Mouse (Mus musculus): ENCODE data around the gene Dab2ip.

The Dab2ip gene

DNA sequence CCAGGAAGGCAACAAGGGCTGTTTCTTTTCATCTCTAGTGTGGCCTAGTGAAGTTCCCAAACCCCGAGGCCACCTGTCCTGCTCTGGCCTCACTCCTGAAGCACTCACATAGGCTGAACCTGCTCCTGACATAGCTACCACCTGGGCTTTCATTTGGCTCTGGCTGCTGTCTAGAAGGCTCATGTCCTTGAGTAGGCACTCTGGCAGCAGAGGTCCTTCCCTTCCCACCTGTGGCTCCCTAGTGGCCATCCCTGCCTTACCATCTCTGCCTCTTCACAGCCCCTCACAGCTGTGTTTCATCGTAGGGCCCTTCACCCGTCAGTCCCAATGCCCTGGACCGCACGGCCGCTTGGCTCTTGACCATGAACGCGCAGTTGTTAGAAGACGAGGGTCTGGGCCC, 162.9 kb downstream of the Dab2ip start:
- DNase-seq, result no peak

DNA sequence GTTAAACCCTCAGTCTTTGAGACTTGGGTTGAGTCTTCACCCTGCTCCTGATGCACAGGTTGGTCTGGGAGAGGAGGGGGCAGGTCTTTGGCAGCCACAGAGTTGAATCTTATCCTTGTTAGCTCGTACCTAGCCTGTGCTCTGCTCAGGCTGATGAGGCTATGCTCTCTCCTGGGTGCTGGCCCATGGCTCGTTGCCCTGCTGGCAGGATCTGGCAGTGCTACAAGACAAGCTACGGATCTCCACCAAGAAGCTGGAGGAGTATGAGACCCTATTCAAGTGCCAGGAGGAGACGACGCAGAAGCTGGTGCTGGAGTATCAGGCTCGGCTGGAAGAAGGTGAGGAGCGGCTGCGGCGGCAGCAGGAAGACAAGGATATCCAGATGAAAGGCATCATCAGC, 164.8 kb downstream of the Dab2ip start:
- DNase-seq, result peak; percentile 64

DNA sequence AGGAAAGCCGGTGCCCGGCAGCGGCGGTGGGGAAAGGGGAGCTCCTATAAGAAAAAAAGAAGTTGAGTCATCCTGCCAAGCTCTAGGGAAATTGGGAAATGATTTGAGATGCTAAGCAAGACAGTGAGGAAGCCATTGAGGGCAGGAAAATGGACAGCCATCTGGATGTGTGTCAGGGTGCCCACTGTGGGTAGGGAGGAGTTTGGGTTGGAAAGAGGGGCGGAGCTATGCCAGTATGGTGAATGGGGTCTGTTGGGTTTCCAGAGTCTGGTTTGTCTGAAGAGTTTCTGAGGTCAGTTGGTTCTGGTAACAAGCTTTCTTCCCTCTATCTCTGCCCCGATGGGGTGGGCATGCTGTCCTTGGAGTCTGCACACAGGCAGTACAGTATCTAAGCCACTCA, 165.2 kb downstream of the Dab2ip start:
- no peak for DNase-seq

DNA sequence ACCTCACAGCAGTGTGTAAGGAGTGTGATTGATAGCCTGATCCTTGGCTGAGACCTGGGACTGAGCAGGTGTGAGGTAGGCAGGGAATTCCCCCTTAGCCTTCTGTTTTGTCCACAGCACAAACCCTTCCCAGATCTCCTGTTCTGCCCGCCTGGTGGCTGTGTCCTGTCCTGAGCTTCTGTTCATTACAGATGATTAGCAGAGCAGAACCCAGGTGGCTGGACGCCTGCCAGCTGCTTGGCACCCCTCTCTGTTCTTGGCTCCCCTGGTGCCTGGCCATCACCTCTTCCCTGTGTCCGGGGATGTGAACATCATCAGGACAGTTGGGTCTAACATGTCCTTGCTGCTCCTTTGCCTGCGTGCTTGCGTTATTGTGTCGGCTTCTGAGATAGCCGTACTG, 165.6 kb downstream of the Dab2ip start:
- peak; percentile 69 for DNase-seq

DNA sequence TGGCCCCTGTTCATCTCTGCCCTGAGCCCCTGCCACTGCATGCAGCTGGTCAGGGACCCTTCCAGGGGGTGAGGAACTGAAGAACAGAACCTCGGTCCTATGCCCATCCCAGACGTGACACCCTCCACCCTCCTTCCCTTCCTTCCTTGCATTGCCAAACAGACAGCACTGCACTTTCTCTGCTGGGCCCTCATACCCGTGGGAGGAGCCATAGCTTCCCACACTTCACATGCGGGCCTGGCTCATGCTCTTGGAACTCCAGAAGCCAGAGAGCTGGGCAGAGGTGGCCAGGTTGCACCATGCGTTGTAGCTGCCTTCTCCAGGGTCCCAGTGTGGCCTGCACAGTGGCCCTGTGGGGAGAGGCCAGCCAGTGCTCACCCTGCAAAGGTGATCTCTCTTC, 170.6 kb downstream of the Dab2ip start:
- no peak for DNase-seq

DNA sequence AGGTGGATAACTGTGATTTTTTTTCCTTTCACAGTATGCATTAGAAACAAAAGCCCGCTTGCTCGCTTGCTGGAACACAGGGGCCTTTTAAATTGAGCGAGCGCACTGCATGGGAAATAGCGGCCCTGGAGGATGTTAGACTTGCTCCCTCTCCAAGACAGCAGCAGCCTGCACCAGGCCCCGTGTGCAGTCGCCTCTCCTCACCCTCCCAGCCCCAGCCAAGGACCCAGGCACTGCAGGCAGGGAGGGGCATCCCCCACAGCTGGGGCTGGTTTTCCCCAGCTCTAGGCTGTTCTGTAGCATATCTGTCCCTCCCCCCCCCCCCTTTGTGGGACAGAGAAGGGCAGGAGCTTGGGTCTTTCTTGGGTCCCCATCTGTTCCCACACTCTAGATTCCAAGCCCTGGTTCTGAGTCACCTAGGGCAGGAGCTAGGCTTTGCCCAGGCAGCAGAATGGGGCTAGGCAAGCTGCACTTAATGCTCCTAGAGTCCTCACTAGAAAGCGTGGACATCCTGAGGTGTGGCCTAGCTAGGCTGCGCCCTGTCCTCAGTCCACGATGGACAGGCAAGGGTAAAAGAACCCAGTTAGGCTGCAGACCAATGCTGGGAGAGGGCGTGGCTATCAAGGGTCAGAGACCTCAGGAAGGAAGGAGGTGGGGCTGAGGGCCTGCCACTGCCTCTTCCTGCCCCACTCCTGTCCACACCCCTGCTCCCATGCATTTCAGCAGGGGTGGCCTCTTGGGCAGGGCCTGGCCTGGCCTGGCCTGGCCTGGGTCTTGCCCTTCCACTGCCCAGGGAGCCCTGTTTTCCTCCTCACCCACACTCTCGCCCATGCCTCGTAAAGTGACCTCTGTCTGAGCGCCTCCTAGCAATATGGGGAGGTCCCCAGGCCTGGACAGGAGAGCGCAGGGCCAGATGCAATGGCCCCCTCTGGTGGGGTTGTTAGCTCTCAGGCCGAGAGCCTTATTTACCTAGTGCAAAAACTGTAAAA, 171.3 kb downstream of the Dab2ip start:
- DNase-seq, result no peak

DNA sequence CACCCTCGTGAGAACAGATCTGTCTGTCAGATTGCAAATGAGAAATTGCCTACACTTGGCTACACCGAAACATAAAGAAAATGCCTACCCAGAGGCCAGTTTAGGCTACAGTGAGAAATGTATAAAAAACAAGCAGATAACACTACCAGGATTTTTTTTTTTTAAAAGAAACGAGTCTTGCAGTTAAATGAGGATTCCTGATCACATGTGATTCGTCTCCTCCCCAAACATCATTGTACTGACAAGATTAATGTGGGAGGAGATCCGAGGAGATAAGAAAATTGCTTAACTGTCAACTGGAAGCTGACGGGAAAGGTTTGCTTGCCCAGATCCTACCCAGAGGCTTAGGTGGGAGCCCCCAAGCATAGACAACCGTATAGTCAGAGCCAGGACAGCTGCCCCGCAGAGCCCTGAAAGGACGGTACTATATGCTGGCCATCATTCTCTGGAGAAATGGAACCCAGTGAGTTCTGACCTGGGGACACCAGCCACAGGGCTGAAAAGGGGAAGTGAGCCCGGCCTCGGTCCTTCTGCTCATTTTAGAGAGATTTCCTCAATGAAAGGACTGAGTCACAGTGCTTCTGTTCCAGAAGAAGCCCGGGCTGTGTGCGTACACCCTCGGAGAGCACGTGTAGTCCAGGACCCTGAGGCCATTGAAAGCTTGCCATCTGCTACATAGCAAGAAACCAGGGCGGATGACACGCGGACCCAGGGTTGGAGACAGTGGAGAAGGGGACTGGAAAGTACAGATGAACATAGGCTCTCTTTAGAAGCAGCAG, 173.8 kb downstream of the Dab2ip start:
- DNase-seq, result no peak

DNA sequence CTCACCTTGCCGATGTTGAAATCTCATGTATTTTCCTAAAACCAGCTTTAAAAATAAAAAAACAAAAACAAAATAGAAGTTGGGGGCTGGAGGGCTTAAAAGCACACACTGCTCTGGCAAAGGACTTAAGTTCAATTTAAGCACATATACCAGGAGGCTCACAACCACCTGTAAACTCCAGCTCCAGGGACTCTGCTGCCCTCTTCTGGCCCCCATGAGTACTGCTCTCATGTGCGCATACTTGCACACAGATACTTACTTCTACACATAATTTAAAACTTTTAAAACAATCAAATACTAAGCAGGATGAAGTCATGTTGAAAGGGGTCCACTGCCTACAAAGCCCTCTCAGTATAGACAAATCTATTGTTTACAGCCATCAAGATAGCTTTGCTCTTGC, 176.9 kb downstream of the Dab2ip start:
- DNase-seq, result no peak

DNA sequence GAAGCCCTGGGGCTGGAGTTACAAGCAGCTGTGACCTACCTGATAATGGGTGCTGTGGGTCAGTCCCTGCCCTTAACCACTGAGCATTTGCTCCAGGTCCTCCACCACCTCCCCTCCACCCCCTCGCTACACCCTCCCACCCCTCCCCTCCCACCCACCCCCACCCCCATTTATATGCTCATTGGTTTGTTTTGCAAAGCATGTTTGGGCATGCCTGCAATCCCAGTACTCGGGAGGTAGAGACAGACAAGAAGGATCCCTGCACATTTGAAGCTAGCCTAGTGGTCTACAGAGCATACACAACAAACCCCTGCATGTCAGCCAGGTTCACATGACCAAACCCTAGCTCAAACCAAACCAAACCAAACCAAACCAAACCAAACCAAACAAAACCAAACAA, 178.0 kb downstream of the Dab2ip start:
- no peak for DNase-seq

DNA sequence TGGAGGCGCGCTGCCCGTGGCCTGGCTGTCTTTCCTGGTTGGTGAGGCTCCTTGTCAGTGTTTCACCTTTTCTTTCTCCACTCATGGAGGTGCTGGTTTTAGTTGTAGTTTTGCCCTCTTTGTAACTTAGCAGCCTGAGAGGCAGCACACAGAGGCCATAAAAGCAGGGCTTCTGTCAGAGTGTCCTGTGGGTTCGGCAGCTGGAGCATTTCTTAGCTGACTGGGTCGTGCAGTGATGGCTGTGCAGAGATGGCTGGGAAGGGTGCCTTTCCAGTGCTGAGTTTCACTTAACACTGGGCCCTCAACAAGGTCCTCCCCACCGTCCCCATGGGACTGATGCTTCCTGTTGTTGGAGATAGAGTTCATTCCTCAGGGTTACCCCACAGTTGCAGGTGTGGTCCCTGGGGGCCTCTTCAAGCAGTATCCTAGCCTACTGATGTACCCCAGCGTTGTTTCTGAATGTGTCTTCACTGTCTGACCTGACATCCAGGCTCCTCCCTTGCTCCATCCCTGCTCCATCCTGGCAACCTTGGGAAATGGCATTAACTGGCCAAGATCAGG, 179.5 kb downstream of the Dab2ip start:
- DNase-seq, result no peak

DNA sequence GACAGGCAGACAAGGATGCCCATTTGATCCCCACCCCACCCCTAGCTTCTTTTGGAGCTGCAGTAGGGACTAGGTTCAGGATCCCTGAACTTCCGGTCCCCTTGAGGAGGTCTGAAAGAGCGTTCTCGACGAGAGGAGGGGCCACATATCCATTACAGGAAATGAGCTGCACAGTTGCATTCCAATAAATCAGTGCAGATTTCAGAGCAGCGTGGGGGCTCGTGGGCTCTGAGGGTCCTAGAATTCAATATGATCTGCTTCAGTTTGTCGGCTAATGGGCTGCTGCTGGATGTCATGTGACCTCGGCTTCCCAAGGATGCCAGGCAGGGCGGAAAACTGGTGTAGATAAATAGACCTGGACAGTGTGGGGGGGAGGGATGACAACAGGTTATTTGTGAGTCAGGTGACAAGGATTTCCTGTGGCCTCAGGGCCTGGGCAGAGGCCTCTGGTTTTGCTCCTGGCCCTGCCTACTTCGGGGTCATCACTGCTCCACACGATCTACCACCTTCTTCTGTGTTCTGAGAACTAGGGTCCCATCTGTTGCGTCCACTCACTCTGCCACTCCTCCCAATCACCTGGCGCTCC, 181.7 kb downstream of the Dab2ip start:
- DNase-seq, result no peak

DNA sequence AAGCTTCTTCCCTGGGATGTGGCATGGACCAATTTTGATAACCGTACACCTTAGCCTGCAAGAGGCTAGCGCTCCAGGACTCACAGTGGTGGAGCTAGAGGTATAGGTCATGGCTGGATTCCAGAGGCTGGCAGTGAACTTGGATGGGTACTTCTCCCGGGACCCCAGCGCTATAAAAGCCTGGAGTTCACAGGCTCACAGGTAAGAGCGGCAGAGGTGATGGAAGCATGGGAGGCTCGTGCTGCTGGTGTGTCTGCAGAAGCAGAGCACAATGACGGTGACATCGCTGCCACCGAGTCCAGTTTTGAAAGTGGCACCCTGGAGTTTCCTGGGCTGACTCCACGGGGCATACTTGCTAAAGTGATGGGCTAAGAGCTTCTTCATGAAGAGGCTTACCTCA, 187.8 kb downstream of the Dab2ip start:
- DNase-seq, result no peak

DNA sequence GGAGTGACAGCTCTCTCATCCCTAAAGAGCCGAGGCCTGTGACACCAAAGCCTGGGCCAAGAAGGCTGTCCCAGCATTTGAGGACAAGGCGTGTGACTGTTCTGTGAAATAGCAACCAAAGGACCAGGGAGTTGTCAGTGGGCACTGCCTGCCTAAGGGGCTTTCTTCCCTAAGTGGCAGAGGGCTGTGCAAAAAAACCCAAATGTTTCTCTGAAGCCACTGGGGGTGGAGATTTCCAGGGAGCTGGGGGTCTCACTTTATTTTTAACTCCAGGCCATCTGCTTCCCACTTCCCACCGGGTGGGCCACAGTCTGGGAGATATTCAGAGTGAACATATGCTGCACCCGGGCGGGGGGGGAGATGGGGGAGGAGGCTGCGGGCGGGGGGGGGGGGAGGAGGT, 188.6 kb downstream of the Dab2ip start:
- peak; percentile 74 for DNase-seq

DNA sequence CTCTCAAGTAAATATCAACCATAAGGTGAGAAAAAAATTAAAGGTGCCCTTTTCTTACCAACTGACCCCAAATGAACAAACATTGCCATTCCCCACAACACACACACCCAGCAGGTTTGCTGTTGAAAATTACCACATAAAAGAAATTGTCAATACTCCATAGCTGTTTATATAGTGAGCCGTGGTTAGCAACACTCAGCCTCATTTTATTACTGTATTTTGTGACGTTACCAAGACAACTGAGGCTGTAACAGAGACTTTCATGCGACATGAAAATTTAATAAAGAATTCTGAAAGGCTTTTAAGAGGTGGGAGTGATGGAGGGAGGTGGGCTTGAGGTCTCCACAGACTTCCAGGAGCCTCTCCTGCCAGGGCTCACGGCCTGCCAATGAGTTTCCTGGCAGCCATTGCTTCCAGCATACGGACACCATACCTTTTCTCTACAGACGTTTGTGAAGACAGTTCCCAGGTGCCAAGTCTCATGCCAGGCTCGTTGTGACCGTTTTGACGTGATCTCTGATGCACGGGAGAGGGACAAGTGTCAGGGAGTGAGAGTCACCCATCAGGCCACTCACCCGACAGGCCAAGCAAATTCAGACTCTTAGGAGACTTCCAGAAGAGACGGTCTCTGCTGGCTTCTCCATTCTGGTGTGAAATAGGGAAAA, 189.4 kb downstream of the Dab2ip start:
- peak; percentile 55 for DNase-seq

DNA sequence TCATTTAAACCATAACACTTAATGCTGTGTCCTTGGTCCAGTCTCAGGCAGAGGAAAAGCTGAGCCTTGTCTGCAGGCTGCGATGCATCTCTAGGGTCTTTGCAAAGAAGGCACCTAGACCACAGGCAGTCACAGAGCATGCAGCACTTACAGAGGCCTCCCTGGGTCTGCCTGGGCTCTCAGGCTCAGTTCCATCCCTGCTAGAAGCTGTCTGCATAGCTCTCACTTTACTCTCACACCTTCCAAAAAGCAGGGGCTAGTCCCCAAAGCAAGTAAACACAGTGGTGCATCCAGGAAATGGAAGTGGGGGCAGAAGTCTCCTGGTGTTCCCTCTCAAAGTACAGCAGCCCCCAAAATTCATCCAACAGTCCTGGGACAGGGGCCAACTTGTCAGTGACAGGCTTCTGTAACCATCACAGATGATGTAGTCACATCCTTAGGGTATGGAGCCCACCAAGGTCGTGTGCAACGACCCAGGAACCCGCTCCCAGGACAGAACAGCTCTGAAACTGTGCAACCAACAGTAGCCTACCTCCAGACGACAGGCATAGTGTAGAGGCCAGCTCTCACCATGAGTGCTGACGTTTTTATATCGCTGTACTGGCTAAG, 192.6 kb downstream of the Dab2ip start:
- DNase-seq, result no peak

DNA sequence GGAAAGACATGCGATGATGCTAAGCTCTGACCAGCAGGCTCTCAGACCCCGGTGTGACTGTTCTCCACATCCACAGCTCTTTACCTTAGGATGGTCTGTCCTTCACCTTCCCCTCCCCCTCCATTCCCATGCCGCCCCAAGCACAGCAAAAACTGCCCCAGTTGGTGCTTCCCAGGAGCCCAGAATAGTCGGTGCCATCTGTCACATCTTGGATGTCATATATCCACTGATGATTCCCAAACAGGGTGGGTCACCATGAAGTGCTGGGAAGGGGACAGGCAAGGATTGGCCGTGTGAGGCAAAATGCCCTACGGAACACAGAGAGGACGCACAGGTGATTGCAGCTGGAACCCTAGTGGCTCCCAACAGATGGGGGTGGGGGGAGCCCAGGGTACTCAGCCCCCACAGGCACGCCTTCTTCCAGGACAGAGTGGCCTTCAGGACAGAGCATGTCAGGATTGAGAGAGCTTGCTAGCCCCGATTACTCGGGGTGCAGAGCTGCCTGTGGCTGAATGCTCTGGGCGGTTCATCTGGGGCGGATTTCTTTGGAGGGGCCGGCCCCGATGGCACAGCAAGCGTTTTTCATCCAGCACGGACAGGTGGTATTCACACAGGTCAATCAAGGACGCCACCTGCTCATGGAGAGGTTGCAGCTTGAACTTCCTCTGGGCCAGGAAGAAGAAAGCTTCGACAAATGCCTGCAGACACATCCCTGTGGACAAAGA, 193.9 kb downstream of the Dab2ip start:
- DNase-seq, result peak; percentile 65

DNA sequence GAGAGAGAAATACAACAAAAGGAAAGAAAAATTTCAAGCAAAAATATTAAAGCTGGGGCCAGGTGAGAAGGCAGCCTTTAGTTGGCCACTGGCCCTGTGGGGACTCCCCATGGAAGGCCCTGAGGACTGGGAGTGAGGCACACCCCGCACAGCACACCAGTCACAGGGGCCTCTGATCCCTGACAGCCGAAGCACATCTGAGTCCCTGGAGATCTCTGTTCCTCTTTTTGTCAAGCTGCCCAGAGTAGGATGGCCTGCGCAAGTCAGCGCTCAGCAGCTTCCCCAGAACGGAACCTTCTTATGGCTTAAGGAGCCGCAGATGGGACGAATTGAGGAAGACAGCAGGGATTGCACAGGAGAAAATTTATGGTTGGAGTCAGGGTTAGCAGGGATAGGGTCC, 198.4 kb downstream of the Dab2ip start:
- DNase-seq, result no peak

DNA sequence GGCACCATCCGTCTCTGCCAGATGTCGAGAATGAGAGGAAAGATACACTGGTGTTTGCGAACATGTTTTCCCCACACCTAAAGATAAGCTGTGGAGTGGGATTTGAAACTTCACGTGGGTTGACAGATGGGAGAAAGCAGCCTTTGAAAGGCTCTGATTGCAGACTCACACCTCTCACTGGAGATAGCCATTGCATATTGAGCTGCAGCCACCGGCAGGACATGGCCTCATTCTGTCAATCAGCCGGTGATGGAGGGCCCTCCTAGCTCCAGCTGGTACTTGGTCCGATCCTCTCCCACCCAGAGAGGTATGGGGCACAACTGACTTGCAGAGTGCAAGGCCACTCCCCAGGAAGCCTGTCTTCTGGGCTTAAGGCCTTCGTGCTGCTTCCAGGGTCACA, 202.3 kb downstream of the Dab2ip start:
- DNase-seq, result no peak

DNA sequence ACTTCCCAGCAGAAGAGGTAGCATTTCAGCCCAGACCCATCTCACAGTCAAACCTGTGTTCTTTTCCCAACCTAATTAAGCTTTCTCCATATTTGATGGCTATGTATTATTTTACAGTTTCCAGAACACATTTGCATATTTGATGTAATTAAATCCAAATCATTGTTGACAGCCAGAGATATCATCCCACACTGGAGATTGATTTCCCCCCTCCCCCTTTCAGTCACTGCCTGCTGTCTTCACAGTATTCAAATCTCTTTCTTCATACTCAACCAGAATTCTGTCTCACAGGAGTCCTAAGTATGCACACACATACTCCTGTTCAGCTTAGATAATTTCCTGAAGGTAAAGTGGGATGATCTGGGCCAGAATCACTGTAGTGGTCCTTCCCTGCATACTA, 202.8 kb downstream of the Dab2ip start:
- DNase-seq, result no peak

DNA sequence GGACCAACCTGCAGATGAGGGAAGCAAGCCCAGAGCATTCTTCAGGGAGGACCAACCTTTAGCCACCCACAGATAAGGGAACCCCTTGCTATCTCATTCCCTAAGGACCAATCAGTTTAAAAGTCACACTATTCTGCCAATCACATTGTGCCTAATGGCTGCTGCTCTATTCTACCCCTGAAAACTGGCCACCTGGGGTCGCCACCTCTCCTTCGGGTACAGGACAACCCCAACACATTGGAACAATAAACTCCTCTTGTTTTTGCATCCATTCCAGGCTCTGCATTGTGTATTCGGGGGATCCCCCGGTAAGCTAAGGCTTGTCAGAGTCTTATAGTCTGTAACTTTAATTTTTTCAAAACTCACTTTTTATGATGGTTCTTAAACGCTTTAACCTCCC, 203.4 kb downstream of the Dab2ip start:
- no peak for DNase-seq

DNA sequence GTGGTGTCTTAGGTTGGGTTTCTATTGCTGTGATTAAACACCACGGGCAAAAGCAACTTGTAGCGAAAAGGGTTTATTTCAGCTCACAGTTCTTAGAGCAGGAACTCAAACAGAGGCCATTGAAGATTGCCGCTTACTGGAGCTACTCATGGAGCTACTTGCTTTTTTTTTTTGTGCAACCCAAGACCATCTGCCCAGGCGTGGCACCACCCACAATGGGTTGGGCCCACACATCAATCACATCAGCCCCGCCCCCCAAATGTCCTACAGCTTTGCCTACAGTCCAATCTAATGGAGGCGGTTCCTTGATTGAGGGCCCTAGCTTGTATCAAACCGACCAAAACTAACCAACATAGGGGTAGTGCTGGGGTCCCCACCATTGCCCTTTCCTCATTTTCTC, 205.8 kb downstream of the Dab2ip start:
- DNase-seq, result no peak

DNA sequence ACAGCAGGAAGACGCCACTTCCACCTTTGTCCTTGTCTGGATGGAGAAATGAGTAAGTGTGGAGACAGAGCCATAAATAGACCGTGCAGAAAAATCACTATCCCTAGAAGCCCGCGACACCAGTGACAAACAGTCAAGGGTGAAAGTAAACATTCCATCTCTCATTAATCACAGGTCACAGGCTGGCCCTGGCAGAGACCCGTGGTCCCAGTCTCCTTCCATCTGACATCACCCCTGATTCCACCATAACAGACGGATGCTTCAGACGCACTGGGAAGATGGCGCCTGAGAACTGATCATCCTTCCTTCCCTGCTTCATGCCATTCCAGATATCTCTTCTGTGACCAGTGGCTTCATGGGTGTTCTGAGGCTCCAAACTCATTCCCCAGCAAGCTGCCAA, 206.3 kb downstream of the Dab2ip start:
- no peak for DNase-seq

Measured in cerebellum, adult 8-10 months (tissue).